Mouse (Mus musculus) CH12.LX (cell line): Measurements from ENCODE around the gene Rgp1. TPM values are rescaled to one million over a fixed set of nuclear protein-coding genes. Genes with fewer than 3 reads are reported as not detected.
"Not testable (repeated sequence)": the region's sequence is repeated elsewhere in the genome, so short reads cannot be mapped to it uniquely, and the experiment has no call there.

Experiments used
- DNase-seq: peaks from one replicate; pipeline ENCODE4 v3.0.0-alpha.2; 2013; ENCODE audit errors: extremely low read depth
- H3K27ac ChIP-seq: 2 replicates; pipeline ENCODE4 v1.5.1; 2012; ENCODE audit warnings: low read depth, mild to moderate bottlenecking, control low read depth, moderate library complexity; ENCODE audit not compliant: insufficient read depth
- H3K27me3 ChIP-seq: replicated peaks from 2 replicates; pipeline ENCODE3; 2012; ENCODE audit warnings: inconsistent platforms
- H3K36me3 ChIP-seq, 2 experiments: replicated peaks in 1 of 2; 2 replicates each; pipeline versions ENCODE3 to v1.6.1; 2012; ENCODE audit warnings: inconsistent platforms in 1 of 2, low read length in 1 of 2, mild to moderate bottlenecking in 1 of 2, mixed read lengths in 1 of 2, moderate library complexity in 1 of 2; ENCODE audit not compliant: control insufficient read depth in 1 of 2, insufficient read depth in 1 of 2
- H3K4me1 ChIP-seq, 2 experiments: 2 replicates each; pipeline ENCODE4 v1.6.1; 2012; ENCODE audit warnings: inconsistent platforms in 1 of 2, moderate library complexity in 1 of 2; ENCODE audit not compliant: insufficient read depth in 2 of 2, control insufficient read depth in 1 of 2
- H3K4me2 ChIP-seq: 2 replicates; pipeline ENCODE4 v1.6.1; 2012; ENCODE audit warnings: low read depth, mild to moderate bottlenecking, control low read depth; ENCODE audit not compliant: poor library complexity, insufficient read depth, severe bottlenecking
- H3K4me3 ChIP-seq, 3 experiments: fragments of 150-350 bp in 1 of 3; sonication (generic) in 1 of 3; replicated peaks in 1 of 3; 2 replicates each; pipeline versions ENCODE3 to v1.5.1; 2011 to 2012; ENCODE audit warnings: low read depth in 2 of 3, low read length in 2 of 3, mild to moderate bottlenecking in 2 of 3, moderate library complexity in 2 of 3, control low read depth in 1 of 3, improper control_type of control experiment in 1 of 3, inconsistent platforms in 1 of 3, mixed read lengths in 1 of 3; ENCODE audit not compliant: poor library complexity in 1 of 3
- H3K79me2 ChIP-seq: replicated peaks from 2 replicates; pipeline ENCODE4 v1.6.1; 2012; ENCODE audit warnings: mild to moderate bottlenecking, moderate library complexity; ENCODE audit not compliant: control insufficient read depth, poor library complexity, insufficient read depth, severe bottlenecking; ENCODE audit errors: extremely low read depth
- H3K9ac ChIP-seq: 2 replicates; pipeline ENCODE4 v1.6.1; 2012; ENCODE audit warnings: low read depth, mild to moderate bottlenecking, control low read depth, moderate library complexity; ENCODE audit not compliant: insufficient read depth
- H3K9me3 ChIP-seq: replicated peaks from 2 replicates; pipeline ENCODE3; 2012; ENCODE audit warnings: low read length, inconsistent platforms, mixed read lengths
- BHLHE40 ChIP-seq: IDR thresholded peaks from 2 replicates; pipeline ENCODE4 v1.6.1; 2011; ENCODE audit warnings: mild to moderate bottlenecking, low read depth, low read length, improper control_type of control experiment
- CHD1 ChIP-seq: IDR thresholded peaks from 2 replicates; pipeline ENCODE4 v1.6.1; 2012; ENCODE audit warnings: low read depth, low read length, improper control_type of control experiment, inconsistent platforms
- CTCF ChIP-seq, 2 experiments: IDR thresholded peaks in 1 of 2; conservative IDR thresholded peaks in 1 of 2; 2 replicates each; pipeline ENCODE4 v1.5.1; 2011 to 2012; ENCODE audit warnings: low read depth in 2 of 2, low read length in 2 of 2, improper control_type of control experiment in 1 of 2, inconsistent platforms in 1 of 2, mild to moderate bottlenecking in 1 of 2, moderate library complexity in 1 of 2
- EP300 ChIP-seq: IDR thresholded peaks from 2 replicates; pipeline ENCODE4 v1.6.1; 2011; ENCODE audit warnings: low read length, improper control_type of control experiment
- IRF4 ChIP-seq: IDR thresholded peaks from 2 replicates; pipeline ENCODE4 v1.6.1; 2014; ENCODE audit warnings: low read depth, mild to moderate bottlenecking, inconsistent platforms, low read length, improper control_type of control experiment
- MAFK ChIP-seq: IDR thresholded peaks from 2 replicates; pipeline ENCODE4 v1.6.1; 2011; ENCODE audit warnings: low read length, improper control_type of control experiment; ENCODE audit not compliant: insufficient replicate concordance
- MEF2A ChIP-seq: IDR thresholded peaks from 2 replicates; pipeline ENCODE4 v1.6.1; 2014; ENCODE audit warnings: low read depth, mild to moderate bottlenecking, inconsistent platforms, low read length, improper control_type of control experiment, borderline replicate concordance
- NELFE ChIP-seq: IDR thresholded peaks from 2 replicates; pipeline ENCODE4 v1.6.1; 2011; ENCODE audit warnings: low read depth, low read length, improper control_type of control experiment
- NRF1 ChIP-seq: IDR thresholded peaks from 2 replicates; pipeline ENCODE4 v1.6.1; 2014; ENCODE audit warnings: low read depth, mild to moderate bottlenecking, inconsistent platforms, low read length, improper control_type of control experiment, moderate library complexity
- SIN3A ChIP-seq: IDR thresholded peaks from 2 replicates; pipeline ENCODE4 v1.6.1; 2012; ENCODE audit warnings: low read length, improper control_type of control experiment, inconsistent platforms
- TBP ChIP-seq: conservative IDR thresholded peaks from 2 replicates; pipeline ENCODE4 v1.6.1; 2011; ENCODE audit warnings: low read depth, low read length, improper control_type of control experiment
- UBTF ChIP-seq: IDR thresholded peaks from 2 replicates; pipeline ENCODE4 v1.6.1; 2012; ENCODE audit warnings: low read depth, mild to moderate bottlenecking, inconsistent platforms, low read length, improper control_type of control experiment, moderate library complexity
- ZKSCAN1 ChIP-seq: IDR thresholded peaks from 2 replicates; pipeline ENCODE4 v1.6.1; 2012; ENCODE audit warnings: low read depth, inconsistent platforms, low read length, improper control_type of control experiment, borderline replicate concordance
- dilution Hi-C: fragments of 300-500 bp; cut with MboI; formaldehyde crosslinking; loops from 2 replicates; pipeline ENCODE4 v1.14.3; 2020; ENCODE audit warnings: low sequenced_read_pairs; ENCODE audit not compliant: extremely low pct_unique_long_range_greater_than_20kb, extremely low pct_ligation_motif_present
- in situ Hi-C: fragments of 300-500 bp; cut with MboI; formaldehyde crosslinking; loops from 3 replicates; pipeline ENCODE4 v1.14.3; 2019; ENCODE audit warnings: low sequenced_read_pairs, low pct_ligation_motif_present, low pct_unique_long_range_greater_than_20kb, mixed read lengths
- polyA plus RNA-seq: library from polyadenylated mRNA; unstranded; fragments of >175 nt; gene quantifications from 2 replicates; pipeline ENCODE4 v1.2.1, GENCODE M21; 2012; ENCODE audit warnings: low read depth; ENCODE audit not compliant: insufficient read length
- total RNA-seq, 2 experiments: library from RNA; depleted of rRNA; stranded (reverse); fragments of 300-350 nt in 1 of 2; fragments of >200 nt in 1 of 2; gene quantifications; 2 replicates each; pipeline ENCODE4 v1.2.3; 2012 to 2014

The Rgp1 gene
- total and polyA plus RNA-seq, 3 experiments = 10.1 to 37.0 (median 16.6) TPM

DNA sequence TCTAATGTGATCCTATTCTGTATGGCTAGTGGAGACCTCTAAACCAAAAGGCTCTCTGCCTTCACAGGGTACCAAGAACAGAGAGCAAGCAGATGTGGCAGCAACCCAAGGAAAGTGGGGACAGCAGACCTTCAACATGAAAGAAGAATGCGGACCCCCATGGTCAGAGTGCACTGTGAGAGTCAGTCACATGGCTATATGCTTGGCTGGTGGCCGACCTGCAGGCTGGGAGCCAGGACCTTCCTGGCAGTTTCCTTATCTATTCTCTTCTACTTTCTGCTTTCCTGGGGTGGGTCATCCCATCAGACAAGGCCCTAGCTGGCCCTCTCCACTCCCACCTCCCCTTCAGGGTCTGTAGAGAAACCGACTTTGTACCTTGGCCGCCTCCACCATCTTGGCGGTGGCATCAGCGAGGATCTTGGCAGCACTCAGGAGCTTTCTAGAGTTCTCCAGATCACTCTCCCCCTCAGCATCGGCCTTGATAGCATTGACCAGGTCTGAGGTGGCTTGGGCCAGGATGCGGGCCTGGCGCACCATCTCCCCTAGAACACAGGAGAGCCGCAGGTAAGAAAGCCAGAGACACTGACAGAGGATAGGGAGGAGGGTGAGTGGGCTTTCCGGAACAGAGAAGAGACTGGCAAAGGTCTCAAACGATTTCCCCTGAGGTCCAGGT, 32.0 kb upstream of the Rgp1 start:
- no peak overlapping the region for H3K4me3 ChIP-seq
- no peak overlapping the region for H3K9ac ChIP-seq
- in situ Hi-C loops = no loop called here
- H3K4me1 ChIP-seq = peaks cover 0 to 5% of the 10 kb centered on the region in 2 experiments; a peak in 1 of 4 replicates
- TF ChIP-seq CHD1 = no peak
- no peak for TF ChIP-seq IRF4
- no peak for TF ChIP-seq TBP
- no peak for TF ChIP-seq CTCF (conservative IDR thresholded peaks at IDR 0.05 in 1 of 2, IDR thresholded peaks at IDR 0.05 in 1 of 2; ENCODE audit: low read depth in 2 of 2, low read length in 2 of 2)
- no peak for TF ChIP-seq MEF2A
- no peak for TF ChIP-seq SIN3A
- TF ChIP-seq NRF1 = no peak
- TF ChIP-seq EP300 = no peak
- TF ChIP-seq NELFE = no peak
- peaks cover 92 to 100% of the 10 kb centered on the region in 2 experiments for H3K36me3 ChIP-seq
- DNase-seq = no peak
- dilution Hi-C loops = no loop called here
- H3K27me3 ChIP-seq = no peaks in the 10 kb centered on the region
- no peak overlapping the region for H3K27ac ChIP-seq
- H3K79me2 ChIP-seq = no peaks in the 10 kb centered on the region
- no peak overlapping the region for H3K4me2 ChIP-seq
- H3K9me3 ChIP-seq = no peaks in the 10 kb centered on the region

DNA sequence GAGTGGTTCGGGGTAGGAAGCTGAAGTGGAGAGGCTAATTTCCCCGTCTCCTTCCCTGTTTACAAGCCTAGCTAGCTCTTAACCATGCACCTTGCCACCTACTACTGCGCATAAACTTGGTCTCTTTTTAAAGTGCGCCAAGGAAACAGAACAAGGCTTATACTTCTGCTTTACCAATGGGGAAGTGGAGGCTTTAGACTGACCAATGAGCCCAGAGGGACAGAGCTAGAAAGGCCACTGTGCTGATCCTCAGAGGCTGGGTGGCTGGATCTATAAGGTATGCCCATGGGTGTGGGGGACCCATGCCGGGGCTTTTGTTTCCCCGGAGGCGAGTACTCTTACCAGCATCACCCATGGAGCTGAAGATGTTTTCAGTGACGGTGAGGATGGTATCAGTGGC, 31.4 kb upstream of the Rgp1 start:
- TF ChIP-seq ZKSCAN1 = no peak
- Histone ChIP-seq H3K27me3 (no peaks in the 10 kb centered on the region), H3K79me2 (no peaks in the 10 kb centered on the region), H3K36me3 (peaks cover 96 to 99% of the 10 kb centered on the region in 2 experiments), H3K4me1 (peaks cover 0 to 5% of the 10 kb centered on the region in 2 experiments; a peak in 1 of 4 replicates), H3K9me3 (peaks cover 2% of the 10 kb centered on the region), H3K9ac (no peak overlapping the region), H3K27ac (no peak overlapping the region), H3K4me2 (no peak overlapping the region), H3K4me3 (no peak overlapping the region)
- no peak for DNase-seq
- in situ Hi-C loops (no loop called here), dilution Hi-C loops (no loop called here)

GRCm38 (mm10) chr4:43549055-43549454, 29.5 kb upstream of the Rgp1 start:
- Histone ChIP-seq H3K4me2 (no peak overlapping the region), H3K4me3 (no peak overlapping the region), H3K9ac (no peak overlapping the region), H3K79me2 (no peaks in the 10 kb centered on the region), H3K4me1 (peaks cover under 1 to 14% of the 10 kb centered on the region in 2 experiments; a peak in 3 of 4 replicates), H3K9me3 (peaks cover 11% of the 10 kb centered on the region), H3K27me3 (no peaks in the 10 kb centered on the region), H3K27ac (no peak overlapping the region), H3K36me3 (peaks cover 96 to 99% of the 10 kb centered on the region in 2 experiments)
- no peak for DNase-seq
- TF ChIP-seq BHLHE40 = no peak
- TF ChIP-seq UBTF = no peak
- TF ChIP-seq MEF2A = no peak
- TF ChIP-seq MAFK = no peak
- in situ Hi-C loops = no loop called here
- dilution Hi-C loops = no loop called here

DNA sequence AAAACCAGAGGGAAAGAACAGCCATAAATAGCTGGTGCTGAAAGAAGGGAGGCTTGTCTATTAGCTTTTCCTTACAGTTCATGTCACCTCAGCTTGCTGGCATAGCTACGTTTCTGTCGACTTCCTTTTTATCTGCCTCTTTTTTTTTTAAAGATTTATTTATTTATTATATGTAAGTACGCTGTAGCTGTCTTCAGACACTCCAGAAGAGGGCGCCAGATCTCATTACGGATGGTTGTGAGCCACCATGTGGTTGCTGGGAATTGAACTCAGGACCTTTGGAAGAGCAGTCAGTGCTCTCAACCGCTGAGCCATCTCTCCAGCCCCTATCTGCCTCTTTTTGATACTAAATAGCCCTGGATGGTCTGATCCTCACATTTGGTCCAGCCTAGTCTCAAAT, 26.7 kb upstream of the Rgp1 start:
- H3K27ac ChIP-seq, DNase-seq, dilution Hi-C loops: not testable (repeated sequence)

More for the DNA sequence above, 26.7 kb upstream of the Rgp1 start:
- Histone ChIP-seq H3K9me3 (peaks cover 11% of the 10 kb centered on the region), H3K4me1 (peaks cover 3 to 39% of the 10 kb centered on the region in 2 experiments; a peak in 3 of 4 replicates), H3K36me3 (peaks cover 92 to 99% of the 10 kb centered on the region in 2 experiments)
- H3K4me2 ChIP-seq, H3K27me3 ChIP-seq, H3K9ac ChIP-seq, H3K79me2 ChIP-seq, H3K4me3 ChIP-seq: not testable (repeated sequence)
- in situ Hi-C loops = loop anchor here (25.0 kb wide), 1 partner anchor 540 kb away; the partner anchor contains the start of genes Fancg and Vcp
